Mouse (Mus musculus): ENCODE measurements around the gene Cacna1c. TPM values are rescaled to one million over a fixed set of nuclear protein-coding genes. Genes with fewer than 3 reads are reported as not detected.

Cacna1c gene
- polyA plus RNA-seq, 1 experiment from 2014 or later = 2.3 TPM

GRCm38 (mm10) chr6:118935520-118936415 lies 260.4 kb downstream of the Cacna1c start:
- Histone ChIP-seq H3K36me3 (ENCODE audit: control insufficient read depth, insufficient read depth, low read length) (no peaks in the 10 kb centered on the region), H3K4me1 (replicated peaks; ENCODE audit: control insufficient read depth, insufficient read depth, low read length) (no peaks in the 10 kb centered on the region), H3K9me3 (ENCODE audit: control insufficient read depth, low read length) (no peaks in the 10 kb centered on the region), H3K4me2 (no peak overlapping the region), H3K9ac (ENCODE audit: low read depth, low read length) (no peak overlapping the region), H3K27ac (ENCODE audit: low read depth, low read length) (no peak overlapping the region), H3K27me3 (replicated peaks; ENCODE audit: control insufficient read depth, insufficient read depth, low read length) (no peaks in the 10 kb centered on the region; the same call in 1 of the 2 replicates), H3K4me3 (ENCODE audit: low read depth, low read length) (no peak overlapping the region)
- no peak for DNase-seq (ENCODE audit: low spot score)
- ATAC-seq (replicated peaks; ENCODE audit: low FRiP score) = no peak
- 82% methylated on average over 9 of the region's 9 CpGs for WGBS

DNA sequence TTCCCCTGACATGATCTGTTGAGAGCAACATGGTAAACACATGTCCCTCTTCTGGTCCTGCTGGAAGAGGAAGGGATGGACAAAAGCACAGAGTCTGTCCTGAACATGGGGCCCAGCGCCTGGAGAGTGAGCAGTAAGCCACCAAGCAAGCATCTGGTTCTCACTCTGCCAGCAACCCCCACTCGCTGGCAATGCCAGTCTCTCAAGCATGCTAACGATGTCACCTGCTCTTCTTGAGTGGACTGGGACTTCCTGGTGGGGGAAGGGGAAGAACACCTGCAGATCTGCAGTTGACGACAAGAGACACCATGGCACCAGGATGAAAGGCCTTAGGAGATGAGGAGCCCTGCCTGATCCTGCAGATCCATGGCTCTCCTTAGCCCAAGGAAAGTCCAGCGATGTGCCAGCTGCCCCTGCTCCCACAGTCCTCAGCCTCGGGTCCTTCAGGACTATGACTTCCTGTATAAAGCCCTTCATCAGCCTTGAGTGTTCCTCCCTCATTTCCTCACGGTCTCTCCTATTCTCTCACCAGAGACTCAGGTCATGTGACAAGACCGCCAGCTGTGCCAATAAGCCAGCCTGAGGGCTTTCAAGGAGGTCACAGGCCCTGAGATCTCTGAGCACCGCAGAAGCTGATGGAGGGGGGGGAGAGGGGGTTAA lies 261.8 kb downstream of the Cacna1c start:
- Histone ChIP-seq H3K36me3 (ENCODE audit: control insufficient read depth, insufficient read depth, low read length) (no peaks in the 10 kb centered on the region), H3K9ac (ENCODE audit: low read depth, low read length) (no peak overlapping the region), H3K27ac (ENCODE audit: low read depth, low read length) (no peak overlapping the region), H3K4me1 (replicated peaks; ENCODE audit: control insufficient read depth, insufficient read depth, low read length) (no peaks in the 10 kb centered on the region), H3K4me2 (no peak overlapping the region), H3K27me3 (replicated peaks; ENCODE audit: control insufficient read depth, insufficient read depth, low read length) (no peaks in the 10 kb centered on the region), H3K9me3 (ENCODE audit: control insufficient read depth, low read length) (no peaks in the 10 kb centered on the region), H3K4me3 (ENCODE audit: low read depth, low read length) (no peak overlapping the region)
- WGBS = 69% methylated on average over 9 of the region's 9 CpGs
- ATAC-seq (replicated peaks; ENCODE audit: low FRiP score) (no peak), DNase-seq (ENCODE audit: low spot score) (no peak)

GRCm38 (mm10) chr6:118933017-118933594 lies 263.1 kb downstream of the Cacna1c start:
- Histone ChIP-seq H3K36me3 (ENCODE audit: control insufficient read depth, insufficient read depth, low read length) (no peaks in the 10 kb centered on the region), H3K4me1 (replicated peaks; ENCODE audit: control insufficient read depth, insufficient read depth, low read length) (no peaks in the 10 kb centered on the region), H3K4me2 (no peak overlapping the region), H3K9me3 (ENCODE audit: control insufficient read depth, low read length) (no peaks in the 10 kb centered on the region), H3K27me3 (replicated peaks; ENCODE audit: control insufficient read depth, insufficient read depth, low read length) (no peaks in the 10 kb centered on the region), H3K4me3 (ENCODE audit: low read depth, low read length) (no peak overlapping the region), H3K9ac (ENCODE audit: low read depth, low read length) (no peak overlapping the region), H3K27ac (ENCODE audit: low read depth, low read length) (no peak overlapping the region)
- no peak for ATAC-seq (replicated peaks; ENCODE audit: low FRiP score)
- 84% methylated on average over 9 of the region's 9 CpGs for WGBS
- no peak for DNase-seq (ENCODE audit: low spot score)

DNA sequence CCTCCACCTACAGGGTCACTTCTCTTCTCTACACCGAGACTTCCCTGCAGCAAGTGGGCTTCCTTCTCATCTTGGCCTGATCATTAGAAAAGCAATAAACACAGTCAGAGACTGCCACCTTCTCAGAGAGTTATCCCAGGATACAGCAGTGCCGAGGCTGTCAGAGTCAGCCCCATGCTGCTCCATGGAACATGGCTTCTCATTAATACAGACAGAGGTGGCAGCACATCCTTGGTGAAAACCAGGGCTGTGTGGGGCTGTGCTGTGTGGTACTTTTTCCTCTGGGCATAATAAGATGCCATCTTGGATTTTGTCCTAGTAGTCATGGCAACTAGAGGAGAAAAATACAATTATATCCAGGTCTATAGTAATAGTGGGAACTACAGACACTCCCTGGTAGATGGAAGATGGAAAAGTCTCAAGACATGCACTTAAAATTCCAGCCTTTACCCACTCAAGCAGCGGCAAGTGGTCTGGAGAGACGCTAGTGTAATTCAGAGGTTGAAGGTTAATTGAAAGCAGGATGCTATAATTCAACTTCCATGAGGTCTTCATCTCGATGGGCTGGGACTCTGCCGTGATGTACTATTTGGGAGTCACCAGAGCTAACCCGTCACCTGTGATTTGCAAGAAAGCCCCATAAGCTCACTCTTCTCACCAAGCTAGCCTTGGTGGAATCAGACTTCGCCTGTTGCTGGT lies 264.1 kb downstream of the Cacna1c start:
- H3K4me1 ChIP-seq (replicated peaks; ENCODE audit: control insufficient read depth, insufficient read depth, low read length) = no peaks in the 10 kb centered on the region

DNA sequence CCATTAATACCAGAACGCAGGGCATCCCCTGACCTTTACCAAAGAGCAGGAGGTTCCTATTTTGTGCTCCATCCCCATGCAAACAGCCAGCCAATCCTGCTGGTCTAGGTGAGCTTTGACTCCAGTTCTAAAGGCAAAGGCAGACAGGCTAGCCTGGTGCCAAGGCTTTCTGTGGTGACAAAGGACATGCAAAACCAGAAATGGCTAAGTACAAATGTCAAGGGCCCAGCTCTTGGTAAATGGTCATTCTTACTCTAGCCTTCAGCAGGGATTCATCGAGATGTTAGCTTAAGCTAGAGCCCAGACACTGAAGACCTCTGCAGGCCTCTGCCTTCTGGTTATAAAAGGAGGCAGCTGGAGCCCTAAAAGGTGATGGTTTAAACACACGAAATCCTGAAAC lies 269.5 kb downstream of the Cacna1c start:
- 74% methylated on average over 3 of the region's 3 CpGs for WGBS
- ATAC-seq (replicated peaks; ENCODE audit: low FRiP score) = no peak

More for the DNA sequence above, 264.1 kb downstream of the Cacna1c start:
- no peak for DNase-seq (ENCODE audit: low spot score)
- no peaks in the 10 kb centered on the region for H3K36me3 ChIP-seq (ENCODE audit: control insufficient read depth, insufficient read depth, low read length)
- H3K4me2 ChIP-seq = no peak overlapping the region
- no peak overlapping the region for H3K9ac ChIP-seq (ENCODE audit: low read depth, low read length)
- WGBS = 70% methylated on average over 8 of the region's 8 CpGs
- H3K27ac ChIP-seq (ENCODE audit: low read depth, low read length) = no peak overlapping the region
- ATAC-seq (replicated peaks; ENCODE audit: low FRiP score) = no peak
- no peaks in the 10 kb centered on the region for H3K9me3 ChIP-seq (ENCODE audit: control insufficient read depth, low read length)
- H3K4me3 ChIP-seq (ENCODE audit: low read depth, low read length) = no peak overlapping the region
- H3K27me3 ChIP-seq (replicated peaks; ENCODE audit: control insufficient read depth, insufficient read depth, low read length) = no peaks in the 10 kb centered on the region

GRCm38 (mm10) chr6:118924426-118924825 lies 271.8 kb downstream of the Cacna1c start:
- Histone ChIP-seq H3K4me2 (no peak overlapping the region), H3K27me3 (replicated peaks; ENCODE audit: control insufficient read depth, insufficient read depth, low read length) (no peaks in the 10 kb centered on the region), H3K9ac (ENCODE audit: low read depth, low read length) (no peak overlapping the region), H3K4me3 (ENCODE audit: low read depth, low read length) (no peak overlapping the region), H3K36me3 (ENCODE audit: control insufficient read depth, insufficient read depth, low read length) (no peaks in the 10 kb centered on the region), H3K9me3 (ENCODE audit: control insufficient read depth, low read length) (no peaks in the 10 kb centered on the region), H3K4me1 (replicated peaks; ENCODE audit: control insufficient read depth, insufficient read depth, low read length) (no peaks in the 10 kb centered on the region; the same call in 1 of the 2 replicates), H3K27ac (ENCODE audit: low read depth, low read length) (no peak overlapping the region)
- DNase-seq (ENCODE audit: low spot score) (no peak), ATAC-seq (replicated peaks; ENCODE audit: low FRiP score) (no peak)
- WGBS = 75% methylated on average over 12 of the region's 12 CpGs

More for the DNA sequence above, 269.5 kb downstream of the Cacna1c start:
- DNase-seq (ENCODE audit: low spot score) = no peak
- Histone ChIP-seq H3K27ac (ENCODE audit: low read depth, low read length) (no peak overlapping the region), H3K27me3 (replicated peaks; ENCODE audit: control insufficient read depth, insufficient read depth, low read length) (no peaks in the 10 kb centered on the region), H3K9ac (ENCODE audit: low read depth, low read length) (no peak overlapping the region), H3K9me3 (ENCODE audit: control insufficient read depth, low read length) (no peaks in the 10 kb centered on the region), H3K4me1 (replicated peaks; ENCODE audit: control insufficient read depth, insufficient read depth, low read length) (no peaks in the 10 kb centered on the region; the same call in 1 of the 2 replicates), H3K4me3 (ENCODE audit: low read depth, low read length) (no peak overlapping the region), H3K4me2 (no peak overlapping the region), H3K36me3 (ENCODE audit: control insufficient read depth, insufficient read depth, low read length) (no peaks in the 10 kb centered on the region)

DNA sequence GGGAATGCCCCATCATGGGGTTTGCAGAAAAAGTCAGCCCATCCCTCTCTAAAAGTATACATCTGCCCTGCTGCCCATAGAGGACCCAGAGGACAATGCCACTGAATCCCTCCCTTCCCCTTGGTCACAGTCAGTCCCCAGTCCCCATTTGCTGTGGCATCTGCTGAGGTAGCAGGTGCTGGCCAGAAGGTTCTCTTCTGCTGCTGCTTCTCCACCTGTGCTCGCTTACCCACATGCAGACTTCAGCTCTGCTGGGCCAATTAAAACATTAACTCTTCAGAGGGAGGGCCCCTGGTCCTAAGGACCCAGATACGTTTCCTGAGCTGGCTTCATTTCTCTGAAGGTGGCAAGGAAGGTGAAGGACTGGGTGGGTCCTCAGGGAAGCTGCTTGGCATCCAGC lies 272.3 kb downstream of the Cacna1c start:
- H3K4me1 ChIP-seq (replicated peaks; ENCODE audit: control insufficient read depth, insufficient read depth, low read length) = no peaks in the 10 kb centered on the region; the same call in 1 of the 2 replicates
- no peak overlapping the region for H3K27ac ChIP-seq (ENCODE audit: low read depth, low read length)
- no peaks in the 10 kb centered on the region for H3K27me3 ChIP-seq (replicated peaks; ENCODE audit: control insufficient read depth, insufficient read depth, low read length)
- no peak overlapping the region for H3K4me2 ChIP-seq
- WGBS = 68% methylated on average over 2 of the region's 2 CpGs
- DNase-seq (ENCODE audit: low spot score) = no peak
- ATAC-seq (replicated peaks; ENCODE audit: low FRiP score) = no peak
- H3K9ac ChIP-seq (ENCODE audit: low read depth, low read length) = no peak overlapping the region
- no peak overlapping the region for H3K4me3 ChIP-seq (ENCODE audit: low read depth, low read length)
- H3K9me3 ChIP-seq (ENCODE audit: control insufficient read depth, low read length) = no peaks in the 10 kb centered on the region
- no peaks in the 10 kb centered on the region for H3K36me3 ChIP-seq (ENCODE audit: control insufficient read depth, insufficient read depth, low read length)

DNA sequence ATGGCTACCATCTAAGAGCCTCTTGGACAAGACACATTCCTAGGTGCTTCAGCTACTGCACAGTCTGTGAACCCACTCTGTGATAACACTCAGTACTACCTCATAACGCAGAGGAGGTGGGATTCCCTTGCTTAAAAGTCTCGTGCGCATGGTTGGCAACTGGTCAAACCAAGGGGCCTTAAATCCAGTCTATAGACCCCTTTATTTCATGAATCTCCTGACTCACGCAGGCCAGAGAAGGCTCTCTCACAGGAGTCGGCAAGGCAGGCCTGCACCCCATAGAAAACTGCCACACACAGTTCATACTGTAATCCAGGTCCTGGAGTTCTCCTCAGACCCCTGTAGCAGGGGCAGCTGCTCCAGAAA lies 273.0 kb downstream of the Cacna1c start:
- no peak for DNase-seq (ENCODE audit: low spot score)
- ATAC-seq (replicated peaks; ENCODE audit: low FRiP score) = no peak
- 81% methylated on average over 5 of the region's 5 CpGs for WGBS
- H3K9me3 ChIP-seq (ENCODE audit: control insufficient read depth, low read length) = no peaks in the 10 kb centered on the region
- H3K4me1 ChIP-seq (replicated peaks; ENCODE audit: control insufficient read depth, insufficient read depth, low read length) = no peaks in the 10 kb centered on the region; the same call in 1 of the 2 replicates
- no peak overlapping the region for H3K27ac ChIP-seq (ENCODE audit: low read depth, low read length)
- H3K4me2 ChIP-seq = no peak overlapping the region
- H3K4me3 ChIP-seq (ENCODE audit: low read depth, low read length) = no peak overlapping the region
- no peak overlapping the region for H3K9ac ChIP-seq (ENCODE audit: low read depth, low read length)
- H3K36me3 ChIP-seq (ENCODE audit: control insufficient read depth, insufficient read depth, low read length) = no peaks in the 10 kb centered on the region
- no peaks in the 10 kb centered on the region for H3K27me3 ChIP-seq (replicated peaks; ENCODE audit: control insufficient read depth, insufficient read depth, low read length)
